Mouse (Mus musculus) layer of hippocampus, postnatal 25 days (tissue): ENCODE data around the gene Tbl1x. TPM values are rescaled to one million over a fixed set of nuclear protein-coding genes. Genes with fewer than 3 reads are reported as not detected.

ENCODE experiments used
- DNase-seq, 2 experiments: peaks; one replicate each; pipeline ENCODE4 v3.0.0; 2022; ENCODE audit warnings: mixed read lengths in 2 of 2, low spot score in 1 of 2; ENCODE audit errors: extremely low spot score in 1 of 2
- total RNA-seq, 2 experiments: library from RNA; stranded (reverse); gene quantifications; 2 replicates each; pipeline ENCODE4 v1.2.3; 2021

The Tbl1x gene
- total RNA-seq, 2 experiments from 2014 or later, result 29.8 to 32.7 TPM

- DNase-seq, result no peak
Measured at GRCm38 (mm10) chrX:77603496-77604258, 92.9 kb downstream of the Tbl1x start.

- no peak for DNase-seq
Measured at GRCm38 (mm10) chrX:77607488-77607887, 96.7 kb downstream of the Tbl1x start.

GRCm38 (mm10) chrX:77608947-77609703 is 98.3 kb downstream of the Tbl1x start:
- DNase-seq, result no peak

- DNase-seq, result no peak
Measured at GRCm38 (mm10) chrX:77611938-77612337, 101.1 kb downstream of the Tbl1x start.

GRCm38 (mm10) chrX:77613041-77613440 is 102.2 kb downstream of the Tbl1x start:
- DNase-seq, result no peak

- DNase-seq, result no peak
Measured at GRCm38 (mm10) chrX:77615735-77616293, 105.0 kb downstream of the Tbl1x start.

- DNase-seq, result no peak
Measured at GRCm38 (mm10) chrX:77617368-77618144, 106.7 kb downstream of the Tbl1x start.

GRCm38 (mm10) chrX:77630439-77630838 is 119.6 kb downstream of the Tbl1x start:
- DNase-seq, result no peak

GRCm38 (mm10) chrX:77636499-77636898 is 125.7 kb downstream of the Tbl1x start:
- no peak for DNase-seq

GRCm38 (mm10) chrX:77638076-77638475 is 127.3 kb downstream of the Tbl1x start:
- peak in 1 of 2 experiments; percentile 6 for DNase-seq

- DNase-seq, result no peak
Measured at GRCm38 (mm10) chrX:77640301-77640700, 129.5 kb downstream of the Tbl1x start.

GRCm38 (mm10) chrX:77646164-77646563 is 135.4 kb downstream of the Tbl1x start:
- DNase-seq, result no peak

GRCm38 (mm10) chrX:77650246-77650645 is 139.4 kb downstream of the Tbl1x start:
- DNase-seq, result no peak

GRCm38 (mm10) chrX:77662030-77662429 is 151.2 kb downstream of the Tbl1x start:
- DNase-seq, result no peak

- DNase-seq, result no peak
Measured at GRCm38 (mm10) chrX:77663276-77663675, 152.5 kb downstream of the Tbl1x start.

GRCm38 (mm10) chrX:77665030-77665429 is 154.2 kb downstream of the Tbl1x start:
- no peak for DNase-seq

- no peak for DNase-seq
Measured at GRCm38 (mm10) chrX:77666911-77667310, 156.1 kb downstream of the Tbl1x start.

- DNase-seq, result no peak
Measured at GRCm38 (mm10) chrX:77667441-77667840, 156.6 kb downstream of the Tbl1x start.

GRCm38 (mm10) chrX:77669779-77670550 is 159.2 kb downstream of the Tbl1x start:
- DNase-seq, result no peak
